ENCODE assay signal across 13 mouse cellular contexts in the genomic region with DNA sequence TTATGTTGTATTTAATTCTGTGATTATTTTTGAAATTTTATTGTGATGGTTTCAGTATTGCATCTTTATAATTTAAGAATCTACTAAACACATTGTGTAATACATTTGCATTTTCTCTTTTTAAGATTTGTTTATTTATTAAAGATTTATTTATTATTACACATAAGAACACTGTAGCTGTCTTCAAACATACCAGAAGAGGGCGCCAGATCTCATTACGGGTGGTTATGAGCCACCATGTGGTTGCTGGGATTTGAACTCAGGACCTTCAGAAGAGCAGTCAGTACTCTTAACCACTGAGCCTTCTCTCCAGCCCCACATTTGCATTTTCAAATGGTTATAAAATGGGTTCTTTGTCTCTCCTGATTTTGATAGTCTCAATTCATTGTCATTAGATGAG. TPM values are rescaled to one million over a fixed set of nuclear protein-coding genes. Genes with fewer than 3 reads are reported as not detected.
DNase-seq lines count a peak whose midpoint lies in the region; ATAC-seq and TF ChIP-seq lines count a peak whose summit lies in the region.
"Had no signal": no experiment of that assay in that cellular context is flagged by ENCODE, and none has a peak within 500 bp of the region (broad histone marks: within the 10 kb centered on the region; RNA-seq: fewer than 3 reads in every experiment).

No protein-coding gene starts in this region.

- in situ Hi-C loops in CH12.LX (cut with MboI; ENCODE audit: low pct_ligation_motif_present, low pct_unique_long_range_greater_than_20kb, low sequenced_read_pairs): no loop called here

- H3K36me3 ChIP-seq in hindbrain, postnatal 0 days (ENCODE audit: insufficient read depth, low read length): no peaks in the 10 kb centered on the region
- H3K36me3 ChIP-seq in hindbrain, embryonic 10.5 days: peaks cover 5% of the 10 kb centered on the region
- H3K36me3 ChIP-seq in CH12.LX (replicated peaks in 1 of 2; ENCODE audit: control insufficient read depth in 1 of 2, insufficient read depth in 1 of 2, low read length in 1 of 2): peaks cover 0 to 4% of the 10 kb centered on the region in 2 experiments
- 0 out of 2 replicates have a peak, but pooled peaks cover under 1% of the 10 kb centered on the region for H3K36me3 ChIP-seq in embryonic facial prominence, embryonic 14.5 days (ENCODE audit: control insufficient read depth, insufficient read depth, low read length)
- H3K36me3 ChIP-seq: embryonic facial prominence, embryonic 12.5 days; lung, embryonic 15.5 days had no signal

- peak; percentile 31 for DNase-seq in hindbrain, postnatal 0 days (ENCODE audit: low spot score)
- DNase-seq in hindbrain, embryonic 10.5 days (ENCODE audit: low spot score): no peak
- DNase-seq in 416B (ENCODE audit: low read depth) (peak; percentile 63), CH12.LX (ENCODE audit: extremely low read depth) (peak; percentile 39)
- DNase-seq in embryonic facial prominence, embryonic 14.5 days (ENCODE audit: low spot score): no peak
- no peak for DNase-seq in urinary bladder, postnatal 4 days (ENCODE audit: low spot score in 2 of 2)
- no peak for DNase-seq in adrenal gland, adult 18-20 months (ENCODE audit: low spot score in 2 of 2)
- DNase-seq: adrenal gland, adult 2 months; kidney, postnatal 4 days had no signal

- TF ChIP-seq EP300 in CH12.LX (IDR thresholded peaks at IDR 0.05; ENCODE audit: low read length): no peak

- H3K79me2 ChIP-seq in CH12.LX (replicated peaks; ENCODE audit: control insufficient read depth, extremely low read depth, insufficient read depth, poor library complexity, severe bottlenecking): peaks cover 31% of the 10 kb centered on the region

- no peak overlapping the region for H3K27ac ChIP-seq in hindbrain, postnatal 0 days
- H3K27ac ChIP-seq in hindbrain, embryonic 10.5 days: no peak overlapping the region
- H3K27ac ChIP-seq in CH12.LX (ENCODE audit: insufficient read depth, low read depth): no peak overlapping the region
- H3K27ac ChIP-seq in embryonic facial prominence, embryonic 14.5 days (replicated peaks; ENCODE audit: low read depth, low read length): no peak overlapping the region
- H3K27ac ChIP-seq: embryonic facial prominence, embryonic 12.5 days; lung, embryonic 15.5 days had no signal

- no peak for TF ChIP-seq POLR2A in CH12.LX (IDR thresholded peaks at IDR 0.05; ENCODE audit: low read depth, low read length)

- H3K27me3 ChIP-seq in hindbrain, postnatal 0 days (ENCODE audit: insufficient read depth, low read length): no peaks in the 10 kb centered on the region
- H3K27me3 ChIP-seq in hindbrain, embryonic 10.5 days (ENCODE audit: insufficient read depth, poor library complexity, severe bottlenecking): no peaks in the 10 kb centered on the region
- no peaks in the 10 kb centered on the region for H3K27me3 ChIP-seq in CH12.LX (replicated peaks)
- no peaks in the 10 kb centered on the region for H3K27me3 ChIP-seq in embryonic facial prominence, embryonic 14.5 days (replicated peaks; ENCODE audit: control insufficient read depth, insufficient read depth, low read length)
- H3K27me3 ChIP-seq: embryonic facial prominence, embryonic 12.5 days; lung, embryonic 15.5 days had no signal

- no peak overlapping the region for H3K4me3 ChIP-seq in hindbrain, postnatal 0 days (ENCODE audit: low read length)
- no peak overlapping the region for H3K4me3 ChIP-seq in hindbrain, embryonic 10.5 days
- peak overlapping the region in 1 of 3 experiments; percentile 82 for H3K4me3 ChIP-seq in CH12.LX (replicated peaks in 1 of 3; ENCODE audit: low read depth in 2 of 3, low read length in 2 of 3, poor library complexity in 1 of 3)
- H3K4me3 ChIP-seq in embryonic facial prominence, embryonic 14.5 days (ENCODE audit: low read depth, low read length): no peak overlapping the region

- no peak overlapping the region for H3K9ac ChIP-seq in hindbrain, postnatal 0 days (replicated peaks; ENCODE audit: low read length)
- H3K9ac ChIP-seq in CH12.LX (ENCODE audit: insufficient read depth, low read depth): no peak overlapping the region
- no peak overlapping the region for H3K9ac ChIP-seq in embryonic facial prominence, embryonic 14.5 days (ENCODE audit: low read depth, low read length)
- H3K9ac ChIP-seq: embryonic facial prominence, embryonic 12.5 days had no signal

- dilution Hi-C loops in CH12.LX (cut with MboI; ENCODE audit: extremely low pct_ligation_motif_present, extremely low pct_unique_long_range_greater_than_20kb, low sequenced_read_pairs): no loop called here

- no peaks in the 10 kb centered on the region; the same call in 1 of the 2 replicates for H3K4me1 ChIP-seq in hindbrain, postnatal 0 days (ENCODE audit: insufficient read depth, low read length)
- H3K4me1 ChIP-seq in hindbrain, embryonic 10.5 days (replicated peaks): peaks cover 21% of the 10 kb centered on the region
- 0 out of 4 replicates have a peak, but pooled peaks cover 0 to 3% of the 10 kb centered on the region in 2 experiments for H3K4me1 ChIP-seq in CH12.LX (ENCODE audit: control insufficient read depth in 1 of 2, insufficient read depth in 2 of 2)
- H3K4me1 ChIP-seq in embryonic facial prominence, embryonic 14.5 days (ENCODE audit: control insufficient read depth, insufficient read depth, low read length): peaks cover 7% of the 10 kb centered on the region; the same call in 1 of the 2 replicates

- peak; percentile 41 for TF ChIP-seq CTCF in hindbrain, postnatal 0 days (IDR thresholded peaks at IDR 0.05; ENCODE audit: low read depth)
- peak in 1 of 2 experiments; percentile 57; a peak in 2 of 4 replicates for TF ChIP-seq CTCF in CH12.LX (conservative IDR thresholded peaks at IDR 0.05 in 1 of 2, IDR thresholded peaks at IDR 0.05 in 1 of 2; ENCODE audit: low read depth in 2 of 2, low read length in 2 of 2)

- ATAC-seq in hindbrain, postnatal 0 days: no peak
- no peak for ATAC-seq in embryonic facial prominence, embryonic 14.5 days (ENCODE audit: low read depth)

- peak overlapping the region; percentile 70 for H3K4me2 ChIP-seq in hindbrain, postnatal 0 days (ENCODE audit: low read depth, low read length)
- H3K4me2 ChIP-seq in CH12.LX (ENCODE audit: insufficient read depth, low read depth, poor library complexity, severe bottlenecking): no peak overlapping the region
- H3K4me2 ChIP-seq in embryonic facial prominence, embryonic 14.5 days (ENCODE audit: low read depth, low read length): peak overlapping the region; percentile 64; the same call in 1 of the 2 replicates

- peak; percentile 0 for TF ChIP-seq RAD21 in CH12.LX (IDR thresholded peaks at IDR 0.05; ENCODE audit: low read depth, low read length)

- 63% methylated on average over 2 of the region's 2 CpGs for WGBS in hindbrain, postnatal 0 days
- WGBS in hindbrain, embryonic 10.5 days: 81% methylated on average over 2 of the region's 2 CpGs
- 66% methylated on average over 2 of the region's 2 CpGs for WGBS in embryonic facial prominence, embryonic 14.5 days

- no peaks in the 10 kb centered on the region for H3K9me3 ChIP-seq in hindbrain, postnatal 0 days (ENCODE audit: low read length)
- no peaks in the 10 kb centered on the region for H3K9me3 ChIP-seq in hindbrain, embryonic 10.5 days
- H3K9me3 ChIP-seq in CH12.LX (replicated peaks; ENCODE audit: low read length): no peaks in the 10 kb centered on the region
- no peaks in the 10 kb centered on the region for H3K9me3 ChIP-seq in embryonic facial prominence, embryonic 14.5 days (ENCODE audit: control insufficient read depth, low read length)
- H3K9me3 ChIP-seq: embryonic facial prominence, embryonic 12.5 days; lung, embryonic 15.5 days had no signal

TF ChIP-seq in CH12.LX, 34 proteins besides CTCF, POLR2A, EP300 and RAD21:
- TF ChIP-seq JUND (conservative IDR thresholded peaks at IDR 0.05; ENCODE audit: low read depth, low read length): 0 out of 2 replicates have a peak, but pooled peaks have one; percentile 19
- TF ChIP-seq ELF1 (IDR thresholded peaks at IDR 0.05; ENCODE audit: low read depth, low read length): no peak
- 0 out of 2 replicates have a peak, but pooled peaks have one; percentile 50 for TF ChIP-seq MYC (IDR thresholded peaks at IDR 0.05; ENCODE audit: low read depth, low read length)

RNA-seq across cellular contexts. Expression of a gene that starts 2.1 kb away (rescaled TPM):
- 35.0 and 40.3 TPM in 2 replicates for total RNA-seq in hindbrain, postnatal 0 days (2014; rRNA removed)
- polyA plus RNA-seq in hindbrain, postnatal 0 days (2015; fragmentation: Nextera tagmentation; extraction: Ambion mirVana): 8.7 and 9.5 TPM in 2 replicates
- 6.4 and 6.8 TPM in 2 replicates for polyA plus RNA-seq in hindbrain, embryonic 10.5 days (2016; fragmentation: Nextera tagmentation; extraction: Ambion mirVana)
- 7.0 and 9.6 TPM in 2 replicates for total RNA-seq in CH12.LX (2012; rRNA removed)
- 11.9 and 15.9 TPM in 2 replicates for total RNA-seq in CH12.LX (2014; rRNA removed)
- 10.8 and 14.8 TPM in 2 replicates for polyA plus RNA-seq in CH12.LX (2012; ENCODE audit: insufficient read length, low read depth)
- polyA plus RNA-seq in embryonic facial prominence, embryonic 14.5 days (2014; fragmentation: Nextera tagmentation; extraction: Ambion mirVana): 10.2 and 10.8 TPM in 2 replicates
- total RNA-seq in adrenal gland, adult 18-20 months (2021): 100 to 1,000 TPM in 1 of 2 experiments, 10 to 100 TPM in 1; 72.4 to 112 TPM

RNA-seq across cellular contexts. Expression of a gene that starts 2.1 kb away (rescaled TPM):
- total RNA-seq in hindbrain, postnatal 0 days (2014; rRNA removed): 4.0 and 5.6 TPM in 2 replicates
- 4.4 and 4.6 TPM in 2 replicates for polyA plus RNA-seq in hindbrain, postnatal 0 days (2015; fragmentation: Nextera tagmentation; extraction: Ambion mirVana)
- polyA plus RNA-seq in hindbrain, embryonic 10.5 days (2016; fragmentation: Nextera tagmentation; extraction: Ambion mirVana): 7.5 and 9.1 TPM in 2 replicates
- total RNA-seq in CH12.LX (2012; rRNA removed) (12.9 and 13.3 TPM in 2 replicates), CH12.LX (2014; rRNA removed) (10.4 and 12.7 TPM in 2 replicates)
- polyA plus RNA-seq in CH12.LX (2012; ENCODE audit: insufficient read length, low read depth): 9.2 and 10.5 TPM in 2 replicates
- 10.1 and 10.7 TPM in 2 replicates for polyA plus RNA-seq in embryonic facial prominence, embryonic 14.5 days (2014; fragmentation: Nextera tagmentation; extraction: Ambion mirVana)
- total RNA-seq in adrenal gland, adult 18-20 months (2021): 10 to 100 TPM; 23.3 to 32.6 TPM

RNA-seq across cellular contexts. Expression of a gene that starts 54.0 kb away (rescaled TPM):
- total RNA-seq in hindbrain, postnatal 0 days (2014; rRNA removed): not detected in 2 replicates
- polyA plus RNA-seq in hindbrain, postnatal 0 days (2015; fragmentation: Nextera tagmentation; extraction: Ambion mirVana): not detected in 2 replicates
- not detected in 2 replicates for polyA plus RNA-seq in hindbrain, embryonic 10.5 days (2016; fragmentation: Nextera tagmentation; extraction: Ambion mirVana)
- not detected in 2 replicates for total RNA-seq in CH12.LX (2012; rRNA removed)
- not detected in 2 replicates for total RNA-seq in CH12.LX (2014; rRNA removed)
- polyA plus RNA-seq in CH12.LX (2012; ENCODE audit: insufficient read length, low read depth): not detected in 2 replicates
- polyA plus RNA-seq in embryonic facial prominence, embryonic 14.5 days (2014; fragmentation: Nextera tagmentation; extraction: Ambion mirVana): not detected in 2 replicates
- not detected for total RNA-seq in adrenal gland, adult 18-20 months (2021)
- total RNA-seq: adrenal gland, adult 2 months had no signal
- polyA plus RNA-seq: adrenal gland, adult 2 months; embryonic facial prominence, embryonic 12.5 days; gonadal fat pad, adult 2 months; lung, embryonic 15.5 days; stomach, embryonic 16.5 days had no signal

Comparison
In these comparisons a context has a peak if more than half of its experiments do, and no peak if none do; other contexts are left out.
1. DNase-seq: peak in hindbrain, postnatal 0 days (single experiment), 416B (single experiment) and CH12.LX (single experiment); none in hindbrain, embryonic 10.5 days (single experiment), embryonic facial prominence, embryonic 14.5 days (single experiment), urinary bladder, postnatal 4 days (0 of 2) and adrenal gland, adult 18-20 months (0 of 2).